Mouse (Mus musculus) skeletal muscle tissue, adult 2 months (tissue): Measurements from ENCODE around the gene Gm7579.
"Not testable (repeated sequence)": the region's sequence is repeated elsewhere in the genome, so short reads cannot be mapped to it uniquely, and the experiment has no call there.

Experiments
- DNase-seq: peaks from one replicate; pipeline ENCODE4 v3.0.0-alpha.2; 2012; ENCODE audit warnings: low read depth, low spot score

Gene Gm7579

DNA sequence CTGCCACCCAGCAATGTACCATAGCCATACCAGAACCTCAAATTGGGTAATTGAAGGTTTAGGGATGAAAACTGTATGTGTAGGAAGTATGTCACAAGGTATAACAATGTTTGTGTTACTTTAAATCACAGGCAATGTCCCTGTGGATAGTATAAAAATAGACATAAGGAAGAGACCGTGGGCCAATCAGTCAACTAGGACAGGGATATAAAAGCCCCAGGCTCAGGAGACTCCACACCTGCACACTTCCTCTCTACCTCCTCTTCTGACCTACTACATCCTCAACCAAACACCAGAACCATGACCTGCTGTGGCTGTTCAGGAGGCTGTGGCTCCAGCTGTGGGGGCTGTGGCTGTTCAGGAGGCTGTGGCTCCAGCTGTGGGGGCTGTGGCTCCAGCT is at the start of gene Gm7579:
Gm7579 (plus strand) TSS at position 301 of the 400 bp plus-strand sequence.
- no peak for DNase-seq

DNA sequence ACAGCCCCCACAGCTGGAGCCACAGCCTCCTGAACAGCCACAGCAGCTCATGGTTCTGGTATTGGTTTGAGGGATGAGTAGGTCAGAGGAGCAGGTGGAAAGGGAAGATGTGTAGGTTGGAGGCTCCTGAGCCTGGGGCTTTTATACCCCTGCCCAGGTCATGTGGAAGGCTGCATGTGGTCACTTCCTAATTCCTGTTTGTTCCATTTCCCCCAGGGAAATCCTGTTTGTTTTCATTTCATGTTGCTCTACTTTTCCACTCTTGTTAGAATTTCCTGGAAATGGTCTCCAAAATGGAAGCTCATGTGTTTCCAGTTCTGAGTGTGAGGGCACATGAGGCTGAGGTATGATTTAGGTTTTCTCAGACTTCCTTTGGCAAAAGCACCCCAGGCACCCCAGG is 46.0 kb upstream of the Gm7579 start, which contains the start of gene Gm4553:
Gm4553 (minus strand) TSS at position 101 of the 400 bp plus-strand sequence.
- not testable (repeated sequence) for DNase-seq

DNA sequence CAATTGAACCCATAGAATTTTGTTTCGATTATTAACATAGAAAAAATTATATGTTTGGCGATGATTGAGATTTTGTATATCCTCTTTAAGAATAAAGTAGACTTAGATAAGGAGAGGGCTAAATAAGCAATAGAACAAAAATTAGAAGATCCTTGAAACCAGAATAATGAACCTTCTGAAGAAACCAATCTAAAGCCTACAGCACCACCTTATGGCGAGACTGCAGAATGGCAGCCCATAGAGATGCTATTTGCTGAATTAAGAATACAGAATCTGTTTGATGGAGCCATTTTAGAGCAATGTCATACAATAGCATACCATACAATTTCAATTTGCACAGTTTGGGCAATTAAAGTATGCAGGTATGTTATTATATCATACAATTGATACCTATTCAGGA is 41.8 kb upstream of the Gm7579 start:
- DNase-seq: no peak

DNA sequence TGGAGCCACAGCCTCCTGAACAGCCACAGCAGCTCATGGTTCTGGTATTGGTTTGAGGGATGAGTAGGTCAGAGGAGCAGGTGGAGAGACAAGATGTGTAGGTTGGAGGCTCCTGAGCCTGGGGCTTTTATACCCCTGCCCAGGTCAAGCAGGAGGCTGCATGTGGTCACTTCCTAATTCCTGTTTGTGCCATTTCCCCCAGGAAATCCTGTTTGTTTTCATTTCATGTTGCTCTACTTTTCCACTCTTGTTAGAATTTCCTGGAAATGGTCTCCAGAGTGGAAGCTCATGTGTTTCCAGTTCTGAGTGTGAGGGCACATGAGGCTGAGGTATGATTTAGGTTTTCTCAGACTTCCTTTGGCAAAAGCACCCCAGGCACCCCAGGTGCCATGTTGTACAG is 35.8 kb upstream of the Gm7579 start, which contains the start of gene Krtap5-2:
Krtap5-2 (minus strand) TSS at position 101 of the 400 bp plus-strand sequence.
- not testable (repeated sequence) for DNase-seq

DNA sequence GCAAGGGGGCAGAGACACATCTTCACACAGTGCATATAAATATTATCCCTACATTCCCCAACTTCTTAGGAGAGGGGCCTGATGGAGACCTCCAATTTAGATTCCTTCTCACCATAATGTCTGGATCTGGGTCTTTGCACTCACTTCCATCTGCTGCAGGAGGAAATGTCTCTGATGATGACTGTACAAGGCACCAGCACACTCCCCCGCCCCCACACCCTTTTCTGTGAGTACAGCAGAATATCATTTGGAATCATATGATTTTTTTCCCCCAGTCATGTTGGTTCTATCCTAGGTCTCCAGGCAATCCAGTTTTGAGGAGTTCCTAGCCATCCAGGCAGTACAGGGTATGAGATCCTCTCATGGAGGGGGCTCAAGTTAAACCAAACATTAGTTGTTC is 33.0 kb upstream of the Gm7579 start:
- DNase-seq: no peak

- DNase-seq: no peak
These were observed 30.6 kb upstream of the Gm7579 start for GRCm38 (mm10) chr7:142181021-142181420.

- no peak for DNase-seq
These were observed 23.5 kb upstream of the Gm7579 start for GRCm38 (mm10) chr7:142188156-142188555.

- no peak for DNase-seq
These were observed 21.4 kb upstream of the Gm7579 start, which contains the start of gene Gm10153 for GRCm38 (mm10) chr7:142190289-142190688. TSS of gene Gm10153 (minus strand) at chr7:142190389.

DNA sequence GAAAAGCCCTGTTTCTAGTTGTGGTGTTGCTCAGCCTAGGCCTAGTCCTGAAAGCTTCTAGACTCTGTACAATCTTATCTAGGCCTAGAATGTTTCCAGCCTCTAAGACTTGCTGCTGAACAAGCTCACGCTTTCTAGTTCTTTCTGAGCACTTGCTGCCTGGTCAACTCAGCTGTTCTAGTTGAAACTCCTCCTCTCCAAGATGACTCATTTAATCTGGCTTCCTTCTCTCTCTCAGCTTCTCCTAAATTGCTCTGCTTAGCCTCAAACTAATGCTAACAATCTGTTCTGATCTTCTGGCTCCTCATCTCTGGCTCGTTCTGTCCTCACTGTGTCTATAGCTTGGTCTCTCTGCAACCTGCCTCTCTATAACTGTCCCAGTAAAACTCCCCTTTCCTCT is 12.9 kb upstream of the Gm7579 start:
- DNase-seq: no peak

GRCm38 (mm10) chr7:142201064-142201463 is 10.6 kb upstream of the Gm7579 start, which contains the start of gene Krtap5-3:
TSS of gene Krtap5-3 (plus strand) at chr7:142201364.
- DNase-seq: no peak

- DNase-seq: no peak
These were observed 6.2 kb upstream of the Gm7579 start for GRCm38 (mm10) chr7:142205488-142205887.

DNA sequence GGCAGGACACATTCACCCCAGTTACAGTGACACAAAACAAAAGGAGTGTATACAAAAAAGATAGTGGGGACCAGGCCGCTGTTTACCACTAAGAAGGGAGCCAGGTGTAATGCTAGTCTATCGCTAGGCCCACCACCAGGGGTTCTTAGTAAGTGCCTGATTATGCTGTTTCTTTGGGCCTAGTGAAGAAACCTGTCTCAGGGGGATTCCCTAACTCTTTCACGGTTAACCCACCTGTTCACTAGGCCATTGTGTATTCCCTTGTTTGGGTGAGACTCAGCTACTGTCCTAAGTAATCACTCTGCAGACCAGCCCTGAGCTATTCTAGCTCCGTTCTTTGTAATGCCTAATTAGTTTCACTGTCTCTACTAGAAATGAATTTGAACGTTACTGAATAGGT is 4.8 kb upstream of the Gm7579 start:
- DNase-seq: not testable (repeated sequence)

DNA sequence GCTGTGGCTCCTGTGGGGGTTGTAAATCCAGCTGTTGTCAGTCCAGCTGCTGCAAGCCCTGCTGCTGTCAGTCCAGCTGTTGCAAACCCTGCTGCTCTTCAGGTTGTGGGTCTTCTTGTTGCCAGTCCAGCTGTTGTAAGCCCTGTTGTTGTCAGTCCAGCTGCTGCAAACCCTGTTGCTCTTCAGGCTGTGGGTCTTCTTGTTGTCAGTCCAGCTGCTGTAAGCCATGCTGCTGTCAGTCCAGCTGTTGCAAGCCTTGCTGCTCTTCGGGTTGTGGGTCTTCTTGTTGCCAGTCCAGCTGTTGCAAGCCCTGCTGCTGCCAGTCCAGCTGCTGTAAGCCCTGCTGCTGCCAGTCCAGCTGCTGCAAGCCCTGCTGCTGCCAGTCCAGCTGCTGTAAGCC is 477 bp downstream of the Gm7579 start:
- DNase-seq: not testable (repeated sequence)

- DNase-seq: no peak
These were observed 12.9 kb downstream of the Gm7579 start for GRCm38 (mm10) chr7:142224518-142224917.

DNA sequence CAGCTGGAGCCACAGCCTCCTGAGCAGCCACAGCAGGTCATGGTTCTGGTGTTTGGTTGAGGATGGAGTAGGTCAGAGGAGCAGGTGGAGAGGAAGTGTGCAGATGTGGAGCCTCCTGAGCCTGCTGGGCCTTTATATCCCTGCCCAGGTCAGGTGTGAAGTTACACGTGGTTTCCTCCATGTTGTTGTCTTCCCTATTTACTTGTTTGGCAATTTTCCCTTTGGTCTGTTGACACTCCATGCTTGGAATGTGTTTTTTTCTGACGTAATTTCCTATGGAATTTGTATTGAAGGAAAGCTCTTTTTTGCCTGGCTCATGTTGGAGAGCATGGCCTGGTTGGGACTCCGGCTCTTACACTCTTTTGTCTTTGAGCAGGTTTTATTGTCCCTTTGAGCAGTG is 18.2 kb downstream of the Gm7579 start, which contains the start of gene Krtap5-5:
Krtap5-5 (minus strand) TSS at position 101 of the 400 bp plus-strand sequence.
- DNase-seq: not testable (repeated sequence)

- no peak for DNase-seq
These were observed 19.9 kb downstream of the Gm7579 start for GRCm38 (mm10) chr7:142231540-142231939.

- DNase-seq: no peak
These were observed 29.3 kb downstream of the Gm7579 start, which contains the start of gene Gm40460 for GRCm38 (mm10) chr7:142240978-142241377. TSS of gene Gm40460 (minus strand) at chr7:142241078.

GRCm38 (mm10) chr7:142249824-142250223 is 38.2 kb downstream of the Gm7579 start:
- no peak for DNase-seq

- DNase-seq: no peak
These were observed 43.9 kb downstream of the Gm7579 start for GRCm38 (mm10) chr7:142255517-142255916.

GRCm38 (mm10) chr7:142258254-142258653 is 46.6 kb downstream of the Gm7579 start, which contains the start of gene Gm2431:
TSS of gene Gm2431 (minus strand) at chr7:142258354.
- not testable (repeated sequence) for DNase-seq
